Mouse (Mus musculus) gastrocnemius, postnatal 10 days (tissue): ENCODE results near the gene Tom1. TPM values are rescaled to one million over a fixed set of nuclear protein-coding genes. Genes with fewer than 3 reads are reported as not detected.
A peak's percentile ranks its signal among the peaks of the same experiment; 100 is the strongest.

Experiments
- DNase-seq: peaks from one replicate; pipeline ENCODE4 v3.0.0; 2021; ENCODE audit warnings: mixed read lengths
- long read RNA-seq, 2 experiments: library from polyadenylated mRNA; stranded (forward); transcript quantifications; one replicate each; pipeline ENCODE4 v2.0.0; 2021
- total RNA-seq, 2 experiments: library from RNA; stranded (reverse); gene quantifications; 2 replicates each; pipeline ENCODE4 v1.2.3; 2021

Tom1 gene
- 10 to 100 TPM; 43.2 to 47.1 TPM for total RNA-seq
- long read RNA-seq, experiment 1, transcript Tom1-202 (15 exons, 2,267 nt), result major isoform, 53 of 78 reads
- long read RNA-seq, experiment 1, partial matches to known transcripts, result 5 of 78 reads
- long read RNA-seq, experiment 1, other reads (novel, unspliced or antisense), result 18 of 78 reads
- long read RNA-seq, experiment 2, transcript Tom1-202 (15 exons, 2,267 nt), result major isoform, 49 of 74 reads
- long read RNA-seq, experiment 2, partial matches to known transcripts, result 3 of 74 reads
- long read RNA-seq, experiment 2, other reads (novel, unspliced or antisense), result 20 of 74 reads

GRCm38 (mm10) chr8:75033511-75034243 is at the start of gene Tom1:
TSS of gene Tom1 (plus strand) at chr8:75033705.
- DNase-seq, result peak; percentile 97

GRCm38 (mm10) chr8:74987436-74987835 is 46.1 kb upstream of the Tom1 start:
- DNase-seq, result no peak

- DNase-seq, result no peak
Measured at GRCm38 (mm10) chr8:74990021-74990420, 43.5 kb upstream of the Tom1 start.

GRCm38 (mm10) chr8:74993081-74993474 is 40.4 kb upstream of the Tom1 start, which contains the start of gene Hmgxb4:
TSS of gene Hmgxb4 (plus strand) at chr8:74993356.
- DNase-seq, result no peak

GRCm38 (mm10) chr8:74993475-74994451 is 39.7 kb upstream of the Tom1 start:
- peak; percentile 85 for DNase-seq

- no peak for DNase-seq
Measured at GRCm38 (mm10) chr8:74994540-74994939, 39.0 kb upstream of the Tom1 start.

- no peak for DNase-seq
Measured at GRCm38 (mm10) chr8:75000431-75000830, 33.1 kb upstream of the Tom1 start.

- DNase-seq, result no peak
Measured at GRCm38 (mm10) chr8:75008826-75009225, 24.7 kb upstream of the Tom1 start.

GRCm38 (mm10) chr8:75013557-75013956 is 19.9 kb upstream of the Tom1 start:
- no peak for DNase-seq

GRCm38 (mm10) chr8:75013964-75014363 is 19.5 kb upstream of the Tom1 start:
- no peak for DNase-seq

GRCm38 (mm10) chr8:75015981-75016380 is 17.5 kb upstream of the Tom1 start:
- DNase-seq, result no peak

- DNase-seq, result no peak
Measured at GRCm38 (mm10) chr8:75016422-75016821, 17.1 kb upstream of the Tom1 start.

GRCm38 (mm10) chr8:75018274-75018972 is 15.1 kb upstream of the Tom1 start:
- no peak for DNase-seq

GRCm38 (mm10) chr8:75023660-75024316 is 9.7 kb upstream of the Tom1 start:
- DNase-seq, result no peak

GRCm38 (mm10) chr8:75025809-75026208 is 7.7 kb upstream of the Tom1 start:
- no peak for DNase-seq

- DNase-seq, result no peak
Measured at GRCm38 (mm10) chr8:75030453-75031024, 3.0 kb upstream of the Tom1 start.

GRCm38 (mm10) chr8:75032961-75033360 is 544 bp upstream of the Tom1 start:
- no peak for DNase-seq

- DNase-seq, result no peak
Measured at GRCm38 (mm10) chr8:75034285-75034684, 780 bp downstream of the Tom1 start.

GRCm38 (mm10) chr8:75035640-75036039 is 2.1 kb downstream of the Tom1 start:
- DNase-seq, result no peak

- DNase-seq, result no peak
Measured at GRCm38 (mm10) chr8:75038497-75038896, 5.0 kb downstream of the Tom1 start.

GRCm38 (mm10) chr8:75039754-75040153 is 6.2 kb downstream of the Tom1 start:
- DNase-seq, result no peak
